Mouse (Mus musculus) thymus, adult 2 months (tissue): ENCODE measurements around the gene Clta. TPM values are rescaled to one million over a fixed set of nuclear protein-coding genes. Genes with fewer than 3 reads are reported as not detected.

Experiments
- DNase-seq: peaks from one replicate; pipeline ENCODE4 v3.0.0; 2021
- H3K27ac ChIP-seq: fragments of 200-500 bp; 2 replicates; pipeline ENCODE4 v1.5.1; 2012; ENCODE audit warnings: low read length, control low read depth; ENCODE audit not compliant: control insufficient read depth, insufficient read depth
- H3K27me3 ChIP-seq: fragments of 200-500 bp; 2 replicates; pipeline ENCODE4 v1.6.1; 2012; ENCODE audit warnings: mild to moderate bottlenecking, low read length, moderate library complexity, mixed read lengths; ENCODE audit not compliant: control insufficient read depth, insufficient read depth
- H3K36me3 ChIP-seq: fragments of 200-500 bp; 2 replicates; pipeline ENCODE4 v1.6.1; 2012; ENCODE audit warnings: mild to moderate bottlenecking, low read length, moderate library complexity; ENCODE audit not compliant: control insufficient read depth, insufficient read depth
- H3K4me1 ChIP-seq: fragments of 200-500 bp; replicated peaks from 2 replicates; pipeline ENCODE4 v1.6.1; 2012; ENCODE audit warnings: low read length; ENCODE audit not compliant: control insufficient read depth, insufficient read depth
- H3K4me3 ChIP-seq: fragments of 200-500 bp; 2 replicates; pipeline ENCODE4 v1.5.1; 2012; ENCODE audit warnings: mild to moderate bottlenecking, low read length, control low read depth, moderate library complexity; ENCODE audit not compliant: control insufficient read depth, insufficient read depth
- CTCF ChIP-seq: fragments of 200-500 bp; IDR thresholded peaks from 2 replicates; pipeline ENCODE4 v1.5.1; 2012; ENCODE audit warnings: mild to moderate bottlenecking, control low read depth, low read length, moderate library complexity, borderline replicate concordance; ENCODE audit not compliant: control insufficient read depth, poor library complexity, insufficient read depth; ENCODE audit errors: extremely low read depth
- POLR2A ChIP-seq: fragments of 200-500 bp; IDR thresholded peaks from 2 replicates; pipeline ENCODE4 v1.6.1; 2012; ENCODE audit warnings: mild to moderate bottlenecking, low read length, control low read depth, moderate library complexity; ENCODE audit not compliant: control insufficient read depth, poor library complexity, insufficient read depth; ENCODE audit errors: extremely low read depth
- WGBS: fragments of 180-500 bp; shearing (Covaris S2); methylation state at CpG from one replicate; pipeline ENCODE4 v1.1.7; 2018; 5-methylcytosine and 5-hydroxymethylcytosine counted together
- polyA plus RNA-seq: library from polyadenylated mRNA; depleted of rRNA; stranded (reverse); fragments of >200 nt; gene quantifications from 2 replicates; pipeline ENCODE4 v1.2.3, GENCODE M21; 2012

The Clta gene
- polyA plus RNA-seq, 1 experiment = 184 TPM

GRCm38 (mm10) chr4:44016791-44017190, 12.5 kb downstream of the Clta start:
- H3K27me3 ChIP-seq = no peaks in the 10 kb centered on the region
- H3K4me1 ChIP-seq = peaks cover 22% of the 10 kb centered on the region
- H3K27ac ChIP-seq = no peak overlapping the region
- TF ChIP-seq CTCF = no peak
- no peak for TF ChIP-seq POLR2A
- no peak for DNase-seq
- 96% methylated on average over 12 of the region's 12 CpGs for WGBS
- H3K4me3 ChIP-seq = no peak overlapping the region
- H3K36me3 ChIP-seq = peaks cover 20% of the 10 kb centered on the region

- TF ChIP-seq CTCF = no peak
- TF ChIP-seq POLR2A = no peak
- Histone ChIP-seq H3K27me3 (no peaks in the 10 kb centered on the region), H3K4me3 (no peak overlapping the region), H3K27ac (peak overlapping the region; percentile 90), H3K36me3 (peaks cover 56% of the 10 kb centered on the region), H3K4me1 (peaks cover 25% of the 10 kb centered on the region)
- peak; percentile 35 for DNase-seq
- 6% methylated on average over 4 of the region's 4 CpGs for WGBS
Observed at GRCm38 (mm10) chr4:44022323-44022722, 18.1 kb downstream of the Clta start.

- Histone ChIP-seq H3K27ac (peak overlapping the region; percentile 90), H3K27me3 (no peaks in the 10 kb centered on the region), H3K36me3 (peaks cover 60% of the 10 kb centered on the region), H3K4me1 (peaks cover 25% of the 10 kb centered on the region), H3K4me3 (no peak overlapping the region)
- TF ChIP-seq POLR2A (no peak), CTCF (no peak)
- 11% methylated on average over 11 of the region's 11 CpGs for WGBS
- DNase-seq = no peak
Observed at GRCm38 (mm10) chr4:44022766-44023165, 18.5 kb downstream of the Clta start.

GRCm38 (mm10) chr4:44023681-44024080, 19.4 kb downstream of the Clta start:
- no peak for TF ChIP-seq POLR2A
- TF ChIP-seq CTCF = no peak
- Histone ChIP-seq H3K4me1 (peaks cover 25% of the 10 kb centered on the region), H3K36me3 (peaks cover 69% of the 10 kb centered on the region), H3K4me3 (no peak overlapping the region), H3K27me3 (no peaks in the 10 kb centered on the region), H3K27ac (no peak overlapping the region)
- DNase-seq = no peak
- WGBS = 97% methylated on average over 9 of the region's 9 CpGs

- WGBS = 96% methylated on average over 6 of the region's 6 CpGs
- H3K4me1 ChIP-seq = peaks cover 25% of the 10 kb centered on the region
- no peak overlapping the region for H3K27ac ChIP-seq
- H3K36me3 ChIP-seq = peaks cover 75% of the 10 kb centered on the region
- H3K4me3 ChIP-seq = no peak overlapping the region
- no peaks in the 10 kb centered on the region for H3K27me3 ChIP-seq
- no peak for TF ChIP-seq CTCF
- no peak for TF ChIP-seq POLR2A
- no peak for DNase-seq
Observed at GRCm38 (mm10) chr4:44024241-44024640, 20.0 kb downstream of the Clta start.

GRCm38 (mm10) chr4:44025570-44025969, 21.3 kb downstream of the Clta start:
- Histone ChIP-seq H3K27ac (no peak overlapping the region), H3K4me3 (no peak overlapping the region), H3K27me3 (no peaks in the 10 kb centered on the region), H3K4me1 (peaks cover 25% of the 10 kb centered on the region), H3K36me3 (peaks cover 73% of the 10 kb centered on the region)
- 97% methylated on average over 6 of the region's 6 CpGs for WGBS
- no peak for DNase-seq
- no peak for TF ChIP-seq POLR2A
- TF ChIP-seq CTCF = no peak

GRCm38 (mm10) chr4:44028303-44029135, 24.3 kb downstream of the Clta start:
- Histone ChIP-seq H3K27ac (no peak overlapping the region), H3K4me3 (no peak overlapping the region), H3K36me3 (peaks cover 80% of the 10 kb centered on the region), H3K27me3 (no peaks in the 10 kb centered on the region), H3K4me1 (peaks cover 8% of the 10 kb centered on the region)
- TF ChIP-seq POLR2A = no peak
- no peak for TF ChIP-seq CTCF
- DNase-seq = no peak
- 93% methylated on average over 16 of the region's 16 CpGs for WGBS
